Mouse (Mus musculus) limb, embryonic 14.5 days (tissue): ENCODE data around the gene Lat2. TPM values are rescaled to one million over a fixed set of nuclear protein-coding genes. Genes with fewer than 3 reads are reported as not detected.
A peak's percentile ranks its signal among the peaks of the same experiment; 100 is the strongest.

Experiments
- ATAC-seq: fragments of 200-750 bp; cut with Nextera tagmentation; 2 replicates; pipeline ENCODE4 v1.8.0; 2017; ENCODE audit warnings: low read depth, moderate number of reproducible peaks, moderate TSS enrichment; ENCODE audit not compliant: low FRiP score
- DNase-seq: peaks from one replicate; pipeline ENCODE4 v3.0.0-alpha.2; 2015; ENCODE audit warnings: low spot score
- H3K27ac ChIP-seq: fragments of 300-500 bp; sonication (generic); replicated peaks from 2 replicates; pipeline ENCODE4 v1.5.1; 2014; ENCODE audit warnings: low read depth, mild to moderate bottlenecking, low read length, moderate library complexity, mixed read lengths
- H3K27me3 ChIP-seq: fragments of 300-500 bp; sonication (generic); 2 replicates; pipeline ENCODE4 v1.6.1; 2014; ENCODE audit warnings: low read length, mixed read lengths; ENCODE audit not compliant: control insufficient read depth, insufficient read depth
- H3K36me3 ChIP-seq: fragments of 300-500 bp; sonication (generic); 2 replicates; pipeline ENCODE4 v1.6.1; 2014; ENCODE audit warnings: mild to moderate bottlenecking, low read length, moderate library complexity, mixed read lengths; ENCODE audit not compliant: control insufficient read depth, insufficient read depth
- H3K4me1 ChIP-seq: fragments of 300-500 bp; sonication (generic); 2 replicates; pipeline ENCODE4 v1.6.1; 2014; ENCODE audit warnings: antibody characterized with exemption, low read length, mixed read lengths; ENCODE audit not compliant: control insufficient read depth, insufficient read depth
- H3K4me2 ChIP-seq: fragments of 300-500 bp; sonication (generic); replicated peaks from 2 replicates; pipeline ENCODE4 v1.6.1; 2014; ENCODE audit warnings: low read depth, mild to moderate bottlenecking, low read length, moderate library complexity; ENCODE audit not compliant: severe bottlenecking
- H3K4me3 ChIP-seq: fragments of 300-500 bp; sonication (generic); replicated peaks from 2 replicates; pipeline ENCODE4 v1.5.1; 2014; ENCODE audit warnings: low read length
- H3K9ac ChIP-seq: fragments of 300-500 bp; sonication (generic); 2 replicates; pipeline ENCODE4 v1.6.1; 2014; ENCODE audit warnings: mild to moderate bottlenecking, low read depth, low read length, moderate library complexity; ENCODE audit not compliant: severe bottlenecking
- H3K9me3 ChIP-seq: fragments of 300-500 bp; sonication (generic); 2 replicates; pipeline ENCODE4 v1.6.1; 2016; ENCODE audit warnings: low read length; ENCODE audit not compliant: control insufficient read depth
- POLR2A ChIP-seq: fragments of 200-500 bp; IDR thresholded peaks from 2 replicates; pipeline ENCODE4 v1.8.0; 2012; ENCODE audit warnings: inconsistent platforms, mild to moderate bottlenecking, moderate library complexity, borderline replicate concordance; ENCODE audit not compliant: insufficient read depth, insufficient read length; ENCODE audit errors: extremely low read depth
- WGBS: fragments of 180-500 bp; shearing (Covaris S2); extraction: QIAGEN DNeasy Blood & Tissue Kit; methylation state at CpG from one replicate; pipeline ENCODE4 v1.1.7; 2014; 5-methylcytosine and 5-hydroxymethylcytosine counted together
- polyA plus RNA-seq, 2 experiments: library from polyadenylated mRNA; depleted of rRNA in 1 of 2; stranded (reverse) in 1 of 2; unstranded in 1 of 2; fragments of >200 nt; fragmentation: Nextera tagmentation in 1 of 2; extraction: Ambion mirVana in 1 of 2; gene quantifications; 2 replicates each; pipeline versions ENCODE4 v1.2.1 to v1.2.3; 2012 to 2014

Lat2 gene
- polyA plus RNA-seq, 2 experiments: 3.1 to 4.4 TPM

- ATAC-seq (peak; percentile 67), DNase-seq (no peak)
- peak overlapping the region; percentile 99 for H3K9ac ChIP-seq
- H3K4me1 ChIP-seq: peaks cover 14% of the 10 kb centered on the region
- H3K27ac ChIP-seq: peak overlapping the region; percentile 93
- under 1% methylated on average over 60 of the region's 85 CpGs for WGBS
- H3K4me3 ChIP-seq: peak overlapping the region; percentile 99
- H3K4me2 ChIP-seq: peak overlapping the region; percentile 81
- H3K9me3 ChIP-seq: no peaks in the 10 kb centered on the region
- H3K27me3 ChIP-seq: no peaks in the 10 kb centered on the region
- peaks cover 26% of the 10 kb centered on the region for H3K36me3 ChIP-seq
- no peak for TF ChIP-seq POLR2A
These were observed 23.8 kb upstream of the Lat2 start for GRCm38 (mm10) chr5:134638461-134639268.

DNA sequence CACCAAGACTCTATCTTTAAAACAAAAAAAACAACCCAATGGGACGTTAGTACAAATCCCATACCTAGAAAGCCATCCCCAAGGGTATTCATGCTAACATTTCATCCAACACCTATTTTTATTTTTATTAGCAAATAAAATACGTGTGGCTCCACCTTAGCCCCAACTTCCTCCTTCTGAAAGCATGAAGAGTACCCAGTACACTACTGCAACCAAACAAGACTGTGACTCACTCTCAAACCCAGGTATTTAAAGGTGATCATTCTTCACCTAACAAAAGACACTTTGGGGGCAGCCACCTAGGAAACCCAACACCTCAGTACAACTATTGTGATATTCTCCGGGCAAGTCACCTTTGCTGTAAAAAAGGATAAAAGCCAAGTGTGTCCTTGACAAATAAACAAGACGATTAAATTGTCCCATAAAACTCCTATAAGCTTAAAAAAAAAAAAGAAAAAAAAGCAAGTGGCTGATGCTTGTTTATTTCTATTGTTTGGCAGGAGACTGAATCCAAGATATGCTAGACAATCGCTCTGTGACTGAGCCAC, 23.1 kb upstream of the Lat2 start:
- Histone ChIP-seq H3K9ac (peak overlapping the region; percentile 99), H3K9me3 (no peaks in the 10 kb centered on the region), H3K4me3 (peak overlapping the region; percentile 99), H3K27ac (peak overlapping the region; percentile 93), H3K36me3 (peaks cover 26% of the 10 kb centered on the region), H3K4me2 (peak overlapping the region; percentile 81), H3K4me1 (peaks cover 14% of the 10 kb centered on the region), H3K27me3 (no peaks in the 10 kb centered on the region)
- TF ChIP-seq POLR2A: no peak
- ATAC-seq (no peak), DNase-seq (no peak)
- WGBS: 10% methylated on average over 5 of the region's 5 CpGs

DNA sequence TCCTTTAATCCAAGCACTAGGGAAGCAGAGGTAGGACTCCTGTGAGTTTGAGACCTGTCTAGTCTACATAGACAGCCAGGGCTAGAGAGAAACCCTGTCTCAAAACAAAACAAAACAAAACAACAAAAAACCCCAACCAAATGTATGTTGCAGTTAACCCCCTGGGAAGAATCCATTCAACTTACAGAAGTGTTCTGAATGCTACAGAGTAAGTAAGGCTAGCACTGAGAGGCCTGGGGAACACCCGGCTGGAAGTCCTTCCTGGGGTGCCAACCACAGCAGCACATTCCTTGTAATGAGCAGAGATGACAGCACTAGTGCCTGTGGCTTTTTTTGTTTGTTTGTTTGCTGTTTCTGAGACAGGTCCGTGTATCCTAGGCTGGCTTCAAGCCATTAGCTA, 18.0 kb upstream of the Lat2 start:
- Histone ChIP-seq H3K9me3 (no peaks in the 10 kb centered on the region), H3K36me3 (peaks cover 61% of the 10 kb centered on the region), H3K4me1 (peaks cover 6% of the 10 kb centered on the region), H3K27me3 (no peaks in the 10 kb centered on the region), H3K4me3 (no peak overlapping the region), H3K27ac (no peak overlapping the region), H3K4me2 (no peak overlapping the region), H3K9ac (no peak overlapping the region)
- DNase-seq (no peak), ATAC-seq (no peak)
- TF ChIP-seq POLR2A: no peak
- WGBS: 97% methylated on average over 2 of the region's 2 CpGs

DNA sequence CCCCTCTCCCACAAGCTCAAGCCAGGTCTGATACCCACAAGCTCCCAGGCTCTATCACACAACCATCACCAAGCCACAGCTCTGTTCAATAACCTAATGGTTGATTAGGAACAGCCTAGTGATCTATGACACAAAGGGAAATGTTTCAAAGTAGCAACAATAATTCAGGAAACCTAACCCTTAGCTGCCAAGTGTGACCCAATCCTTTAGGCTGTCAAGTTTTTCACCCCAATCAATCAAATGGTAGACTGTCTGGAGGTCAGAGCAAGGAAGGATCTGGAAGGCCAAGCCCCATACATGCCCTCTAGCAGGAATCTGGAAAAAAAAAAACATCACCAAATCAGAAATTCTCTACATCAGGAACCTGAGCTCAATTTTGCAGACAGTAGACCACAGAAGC, 16.0 kb upstream of the Lat2 start:
- no peak overlapping the region for H3K9ac ChIP-seq
- TF ChIP-seq POLR2A: no peak
- H3K27ac ChIP-seq: no peak overlapping the region
- no peak for ATAC-seq
- H3K4me1 ChIP-seq: no peaks in the 10 kb centered on the region
- H3K9me3 ChIP-seq: no peaks in the 10 kb centered on the region
- peaks cover 73% of the 10 kb centered on the region for H3K36me3 ChIP-seq
- H3K4me2 ChIP-seq: no peak overlapping the region
- H3K4me3 ChIP-seq: no peak overlapping the region
- DNase-seq: no peak
- no peaks in the 10 kb centered on the region for H3K27me3 ChIP-seq

GRCm38 (mm10) chr5:134629508-134629907, 14.7 kb upstream of the Lat2 start:
- WGBS: 67% methylated on average over 4 of the region's 4 CpGs
- H3K27me3 ChIP-seq: no peaks in the 10 kb centered on the region
- no peaks in the 10 kb centered on the region for H3K9me3 ChIP-seq
- H3K4me1 ChIP-seq: no peaks in the 10 kb centered on the region
- no peak for TF ChIP-seq POLR2A
- peaks cover 76% of the 10 kb centered on the region for H3K36me3 ChIP-seq
- H3K4me2 ChIP-seq: no peak overlapping the region
- H3K27ac ChIP-seq: no peak overlapping the region
- no peak for DNase-seq
- H3K4me3 ChIP-seq: no peak overlapping the region
- no peak for ATAC-seq
- H3K9ac ChIP-seq: no peak overlapping the region
